Mouse (Mus musculus) lung, postnatal 0 days (tissue): ENCODE data around the gene Pknox2. TPM values are rescaled to one million over a fixed set of nuclear protein-coding genes. Genes with fewer than 3 reads are reported as not detected.

Experiments
- ATAC-seq: fragments of 200-750 bp; cut with Nextera tagmentation; 2 replicates; pipeline ENCODE4 v1.8.0; 2017; ENCODE audit warnings: moderate library complexity
- DNase-seq: peaks from one replicate; pipeline ENCODE4 v3.0.0-alpha.2; 2016; ENCODE audit warnings: low spot score
- H3K27ac ChIP-seq: fragments of 300-500 bp; sonication (generic); 2 replicates; pipeline ENCODE4 v1.5.1; 2014; ENCODE audit warnings: antibody characterized with exemption, mild to moderate bottlenecking, low read length, mixed read lengths
- H3K27me3 ChIP-seq: fragments of 300-500 bp; sonication (generic); replicated peaks from 2 replicates; pipeline ENCODE4 v1.6.1; 2014; ENCODE audit warnings: low read length, mixed read lengths; ENCODE audit not compliant: insufficient read depth
- H3K36me3 ChIP-seq: fragments of 300-500 bp; sonication (generic); 2 replicates; pipeline ENCODE4 v1.6.1; 2014; ENCODE audit warnings: low read length, mixed read lengths; ENCODE audit not compliant: insufficient read depth
- H3K4me1 ChIP-seq: fragments of 300-500 bp; sonication (generic); 2 replicates; pipeline ENCODE4 v1.6.1; 2014; ENCODE audit warnings: antibody characterized with exemption, low read depth, low read length, mixed read lengths; ENCODE audit not compliant: insufficient read depth
- H3K4me2 ChIP-seq: fragments of 300-500 bp; sonication (generic); replicated peaks from 2 replicates; pipeline ENCODE4 v1.6.1; 2014; ENCODE audit warnings: low read depth, mild to moderate bottlenecking, low read length, moderate library complexity, mixed read lengths
- H3K4me3 ChIP-seq: fragments of 300-500 bp; sonication (generic); 2 replicates; pipeline ENCODE4 v1.5.1; 2014; ENCODE audit warnings: low read depth, low read length
- H3K9ac ChIP-seq: fragments of 300-500 bp; sonication (generic); replicated peaks from 2 replicates; pipeline ENCODE4 v1.6.1; 2014; ENCODE audit warnings: low read depth, mild to moderate bottlenecking
- H3K9me3 ChIP-seq: fragments of 300-500 bp; sonication (generic); 2 replicates; pipeline ENCODE4 v1.6.1; 2016; ENCODE audit warnings: low read length, mixed read lengths
- CTCF ChIP-seq: IDR thresholded peaks from 2 replicates; pipeline ENCODE4 v1.5.1; 2016; ENCODE audit warnings: antibody characterized with exemption, mild to moderate bottlenecking
- EP300 ChIP-seq: IDR thresholded peaks from 2 replicates; pipeline ENCODE4 v1.6.1; 2016; ENCODE audit warnings: antibody characterized with exemption, mild to moderate bottlenecking, control low read depth
- WGBS: fragments of 180-500 bp; shearing (Covaris S2); extraction: QIAGEN DNeasy Blood & Tissue Kit; methylation state at CpG from one replicate; pipeline ENCODE4 v1.1.7; 2014; 5-methylcytosine and 5-hydroxymethylcytosine counted together
- polyA plus RNA-seq: library from polyadenylated mRNA; unstranded; fragments of >200 nt; fragmentation: Nextera tagmentation; extraction: Ambion mirVana; gene quantifications from 2 replicates; pipeline ENCODE4 v1.2.1, GENCODE M21; 2015

Pknox2 gene
- polyA plus RNA-seq, 1 experiment from 2014 or later, result 11.1 TPM

- Histone ChIP-seq H3K4me1 (peaks cover 4% of the 10 kb centered on the region; the same call in 1 of the 2 replicates), H3K4me3 (no peak overlapping the region), H3K36me3 (no peaks in the 10 kb centered on the region), H3K27me3 (no peaks in the 10 kb centered on the region), H3K4me2 (no peak overlapping the region), H3K27ac (no peak overlapping the region), H3K9me3 (no peaks in the 10 kb centered on the region), H3K9ac (no peak overlapping the region)
- DNase-seq, result no peak
- WGBS, result 83% methylated on average over 10 of the region's 10 CpGs
- ATAC-seq, result no peak
- TF ChIP-seq CTCF (no peak), EP300 (no peak)
These were observed 65.0 kb downstream of the Pknox2 start for GRCm38 (mm10) chr9:37082246-37082645.

GRCm38 (mm10) chr9:37080309-37080708 lies 66.9 kb downstream of the Pknox2 start:
- peaks cover 4% of the 10 kb centered on the region; the same call in 1 of the 2 replicates for H3K4me1 ChIP-seq
- no peaks in the 10 kb centered on the region for H3K36me3 ChIP-seq
- no peak overlapping the region for H3K9ac ChIP-seq
- no peak overlapping the region for H3K4me2 ChIP-seq
- no peak overlapping the region for H3K27ac ChIP-seq
- 62% methylated on average over 6 of the region's 6 CpGs for WGBS
- DNase-seq (no peak), ATAC-seq (0 out of 2 replicates have a peak, but pooled peaks have one; percentile 27)
- H3K4me3 ChIP-seq, result no peak overlapping the region
- no peaks in the 10 kb centered on the region for H3K9me3 ChIP-seq
- TF ChIP-seq EP300, result peak; percentile 86
- no peak for TF ChIP-seq CTCF
- H3K27me3 ChIP-seq, result no peaks in the 10 kb centered on the region

- H3K9ac ChIP-seq, result no peak overlapping the region
- H3K4me2 ChIP-seq, result no peak overlapping the region
- H3K4me1 ChIP-seq, result peaks cover 4% of the 10 kb centered on the region; the same call in 1 of the 2 replicates
- H3K9me3 ChIP-seq, result no peaks in the 10 kb centered on the region
- ATAC-seq (peak; percentile 30; the same call in 1 of the 2 replicates), DNase-seq (no peak)
- TF ChIP-seq EP300 (no peak), CTCF (no peak)
- no peak overlapping the region for H3K4me3 ChIP-seq
- no peaks in the 10 kb centered on the region for H3K27me3 ChIP-seq
- no peak overlapping the region for H3K27ac ChIP-seq
- no peaks in the 10 kb centered on the region for H3K36me3 ChIP-seq
- 67% methylated on average over 2 of the region's 2 CpGs for WGBS
These were observed 70.2 kb downstream of the Pknox2 start for GRCm38 (mm10) chr9:37077063-37077418.

- peak; percentile 43 for DNase-seq
- Histone ChIP-seq H3K36me3 (no peaks in the 10 kb centered on the region), H3K9me3 (no peaks in the 10 kb centered on the region), H3K4me2 (no peak overlapping the region), H3K4me1 (peaks cover 4% of the 10 kb centered on the region; the same call in 1 of the 2 replicates), H3K27me3 (no peaks in the 10 kb centered on the region), H3K4me3 (no peak overlapping the region), H3K9ac (no peak overlapping the region), H3K27ac (no peak overlapping the region)
- 21% methylated on average over 15 of the region's 15 CpGs for WGBS
- ATAC-seq, result 0 out of 2 replicates have a peak, but pooled peaks have one; percentile 26
- no peak for TF ChIP-seq CTCF
- no peak for TF ChIP-seq EP300
These were observed 70.7 kb downstream of the Pknox2 start for GRCm38 (mm10) chr9:37076386-37077062.

DNA sequence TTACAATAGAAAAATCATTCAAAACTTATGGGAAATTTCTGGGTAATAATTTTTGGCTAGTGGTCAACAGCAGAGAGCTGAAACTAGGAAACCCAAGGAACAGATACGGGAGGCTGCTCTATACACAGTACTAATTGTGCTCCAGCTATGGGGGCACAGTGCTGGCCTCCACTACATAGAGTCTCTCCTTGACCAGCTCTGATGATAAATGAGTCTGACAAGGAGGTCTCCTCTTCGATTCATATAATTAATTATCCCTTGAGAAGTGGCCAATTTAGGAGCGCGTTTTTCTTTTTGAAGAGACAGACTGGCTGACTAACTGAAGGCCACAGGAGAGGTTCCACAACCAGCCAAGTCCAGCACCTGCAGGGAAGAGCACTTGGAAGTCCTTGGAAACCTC lies 71.3 kb downstream of the Pknox2 start:
- H3K4me2 ChIP-seq, result no peak overlapping the region
- H3K9me3 ChIP-seq, result no peaks in the 10 kb centered on the region
- H3K9ac ChIP-seq, result no peak overlapping the region
- H3K36me3 ChIP-seq, result no peaks in the 10 kb centered on the region
- peaks cover 3% of the 10 kb centered on the region; the same call in 1 of the 2 replicates for H3K4me1 ChIP-seq
- H3K27ac ChIP-seq, result no peak overlapping the region
- DNase-seq (no peak), ATAC-seq (no peak)
- TF ChIP-seq CTCF (no peak), EP300 (no peak)
- no peak overlapping the region for H3K4me3 ChIP-seq
- WGBS, result 52% methylated on average over 4 of the region's 4 CpGs
- no peaks in the 10 kb centered on the region for H3K27me3 ChIP-seq

- no peaks in the 10 kb centered on the region for H3K36me3 ChIP-seq
- H3K9ac ChIP-seq, result no peak overlapping the region
- no peak overlapping the region for H3K4me3 ChIP-seq
- no peak for TF ChIP-seq EP300
- H3K9me3 ChIP-seq, result no peaks in the 10 kb centered on the region
- 71% methylated on average over 6 of the region's 6 CpGs for WGBS
- no peaks in the 10 kb centered on the region for H3K27me3 ChIP-seq
- DNase-seq (no peak), ATAC-seq (no peak)
- H3K4me2 ChIP-seq, result no peak overlapping the region
- H3K4me1 ChIP-seq, result no peaks in the 10 kb centered on the region
- no peak overlapping the region for H3K27ac ChIP-seq
These were observed 77.6 kb downstream of the Pknox2 start for GRCm38 (mm10) chr9:37069391-37070312.
